Mouse (Mus musculus): ENCODE data around the gene Atxn2.
A peak's percentile ranks its signal among the peaks of the same experiment; 100 is the strongest.

The Atxn2 gene

DNA sequence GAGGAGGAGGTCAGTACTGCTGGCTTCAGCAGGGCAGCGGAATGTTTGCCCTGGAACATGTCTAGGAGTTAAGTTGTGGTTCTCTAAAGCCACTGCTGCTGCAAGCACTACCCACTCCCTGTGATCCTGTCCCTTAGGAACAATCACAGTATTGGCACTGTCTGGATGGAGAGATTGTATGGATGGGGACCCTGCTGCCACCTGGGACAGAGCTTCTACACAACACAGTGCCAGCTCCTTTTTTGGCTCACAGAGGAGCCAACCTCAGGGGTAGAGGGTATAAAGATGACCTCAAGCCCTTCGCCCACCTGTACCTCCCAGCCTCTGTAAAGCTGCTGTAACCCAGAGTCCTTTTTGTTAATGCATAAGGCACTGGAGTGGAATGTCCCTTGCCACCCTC is 105.5 kb downstream of the Atxn2 start:
- DNase-seq (ENCODE audit: low read depth, low spot score): no peak

DNA sequence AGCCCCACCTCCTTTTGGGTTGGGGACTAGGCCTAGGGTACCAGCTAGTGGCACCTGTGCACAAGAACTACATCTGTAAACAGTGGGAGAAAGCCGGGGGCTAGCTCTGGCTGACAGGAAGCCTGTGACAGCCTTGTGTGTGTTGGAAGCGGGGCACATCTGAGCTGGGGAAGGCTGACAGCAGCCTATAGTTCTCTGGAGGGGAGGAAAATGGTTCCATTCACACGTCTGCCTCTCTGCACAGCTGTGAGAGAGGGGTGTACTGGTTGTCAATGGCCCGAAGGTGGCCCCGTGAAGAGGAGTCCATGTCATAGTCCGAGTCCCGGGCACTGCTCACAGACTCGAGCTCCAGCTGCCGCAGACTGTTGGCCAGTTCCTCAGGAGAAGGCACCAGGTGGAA is 106.4 kb downstream of the Atxn2 start:
- DNase-seq (ENCODE audit: low read depth, low spot score): no peak

DNA sequence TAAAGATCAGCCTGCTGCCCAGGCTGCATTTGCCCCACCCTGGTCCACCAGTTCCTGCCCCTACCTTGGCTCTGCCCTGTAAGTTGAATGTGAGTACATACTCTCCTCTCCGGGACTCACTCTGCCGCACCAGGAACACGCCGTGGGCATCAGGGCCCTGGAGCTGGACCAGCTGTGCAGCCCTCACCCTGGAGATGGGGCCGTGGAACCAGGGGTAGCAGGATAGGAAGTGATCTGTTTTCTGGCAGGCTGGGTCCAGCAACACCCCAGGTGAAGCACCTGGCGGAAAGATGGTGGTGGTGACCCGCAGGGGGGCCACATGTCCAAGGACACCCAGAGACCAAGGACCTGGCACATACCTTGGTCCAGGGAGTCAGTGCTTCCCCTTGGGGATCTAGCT is 107.3 kb downstream of the Atxn2 start:
- DNase-seq (ENCODE audit: low read depth, low spot score): no peak

DNA sequence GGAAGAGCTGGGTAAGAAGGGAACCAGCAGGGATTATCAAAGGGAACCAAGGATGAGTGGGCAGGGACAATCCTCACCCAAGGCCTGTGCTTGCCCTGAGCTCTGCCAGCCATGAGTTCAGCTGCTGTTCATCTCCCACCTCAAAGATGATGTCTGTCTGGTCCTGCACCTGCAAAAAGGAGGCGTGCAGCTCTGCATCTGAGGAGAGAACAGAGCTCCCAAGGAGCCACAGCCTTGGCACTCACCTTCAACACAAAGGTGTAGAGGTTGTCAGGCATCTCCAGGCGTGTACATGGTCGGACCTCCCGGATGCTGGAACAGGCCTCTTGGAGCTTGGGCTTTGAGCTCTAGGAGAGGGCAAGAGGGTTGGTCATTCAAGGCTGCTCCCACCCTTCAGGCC is 107.7 kb downstream of the Atxn2 start:
- no peak for DNase-seq (ENCODE audit: low read depth, low spot score)

DNA sequence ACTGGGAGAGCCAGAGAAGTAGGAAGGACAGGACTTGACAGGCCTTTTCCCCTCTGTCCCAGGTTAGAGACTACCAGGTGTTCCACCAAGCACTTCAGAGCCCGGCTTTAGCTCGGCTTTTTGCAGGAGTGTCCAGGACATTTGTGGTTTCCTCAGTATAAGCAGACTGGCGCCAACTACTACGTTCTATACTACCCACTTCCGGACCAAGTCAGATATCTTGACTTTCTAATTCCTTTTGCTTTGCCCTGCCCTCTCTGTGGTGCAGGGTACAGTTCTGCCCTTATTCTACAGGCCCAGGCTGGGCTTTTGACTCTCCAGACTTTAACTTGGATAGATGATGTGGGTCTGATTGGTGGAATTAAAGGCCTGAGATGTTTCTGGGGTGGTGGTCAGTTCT is 108.4 kb downstream of the Atxn2 start:
- no peak for DNase-seq (ENCODE audit: low read depth, low spot score)

DNA sequence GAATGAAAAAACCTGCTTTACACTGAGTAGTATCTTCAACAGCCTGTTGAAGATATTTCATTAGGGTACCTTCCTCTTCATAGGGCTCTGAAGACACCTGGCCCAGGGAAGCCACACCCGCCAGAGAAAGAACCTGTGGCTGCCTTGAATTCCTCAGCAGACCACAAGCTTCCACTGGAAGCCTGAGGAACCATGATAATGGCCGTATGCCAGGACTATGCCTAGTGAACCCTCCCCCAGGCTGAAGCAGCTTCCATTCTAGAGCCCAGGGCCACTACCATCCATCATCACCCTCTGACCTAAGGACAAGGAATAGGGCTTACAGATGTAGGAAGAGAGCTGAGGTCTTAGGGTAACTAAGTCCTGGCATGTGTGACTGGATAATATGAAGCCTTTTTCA is 109.0 kb downstream of the Atxn2 start:
- no peak for DNase-seq (ENCODE audit: low read depth, low spot score)

DNA sequence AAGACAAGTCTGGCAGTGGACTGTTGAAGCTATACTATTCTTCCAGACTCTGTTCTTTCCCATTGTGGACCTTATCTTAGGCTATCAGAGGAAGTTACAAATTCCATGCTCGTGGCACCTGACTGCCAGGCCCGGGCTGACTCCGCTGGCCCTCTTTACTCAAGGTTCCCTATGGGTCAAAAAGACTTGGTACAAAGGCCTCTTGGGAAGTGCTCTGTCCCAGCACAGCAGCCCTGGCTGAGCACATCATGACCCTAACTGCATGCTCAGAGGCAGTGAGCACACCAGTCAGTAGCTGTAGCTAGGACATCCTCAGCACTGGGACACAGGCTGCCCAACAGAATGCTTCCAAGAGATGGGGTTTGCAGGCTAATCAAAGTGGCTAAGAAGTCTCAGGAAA is 109.5 kb downstream of the Atxn2 start:
- DNase-seq (ENCODE audit: low read depth, low spot score): no peak

DNA sequence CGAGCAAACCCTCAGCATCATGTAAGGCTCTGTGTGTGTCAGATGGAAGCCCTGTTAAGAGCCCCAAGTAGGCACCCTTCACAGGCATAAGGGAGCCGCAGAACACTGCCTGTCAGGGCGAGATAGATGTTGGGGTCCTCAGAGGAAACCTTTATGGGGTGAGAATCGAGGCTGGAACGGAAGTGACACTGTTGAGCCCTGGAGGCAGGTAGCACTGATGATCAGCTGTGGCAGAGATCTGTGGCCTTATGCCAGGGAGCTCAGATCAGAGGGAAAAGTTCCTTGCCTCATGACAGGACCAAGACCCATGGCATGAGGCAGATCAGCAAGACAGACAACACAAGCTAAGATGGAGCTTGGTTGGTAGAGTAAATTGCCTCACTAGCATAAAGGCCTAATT is 110.0 kb downstream of the Atxn2 start:
- DNase-seq (ENCODE audit: low read depth, low spot score): no peak

DNA sequence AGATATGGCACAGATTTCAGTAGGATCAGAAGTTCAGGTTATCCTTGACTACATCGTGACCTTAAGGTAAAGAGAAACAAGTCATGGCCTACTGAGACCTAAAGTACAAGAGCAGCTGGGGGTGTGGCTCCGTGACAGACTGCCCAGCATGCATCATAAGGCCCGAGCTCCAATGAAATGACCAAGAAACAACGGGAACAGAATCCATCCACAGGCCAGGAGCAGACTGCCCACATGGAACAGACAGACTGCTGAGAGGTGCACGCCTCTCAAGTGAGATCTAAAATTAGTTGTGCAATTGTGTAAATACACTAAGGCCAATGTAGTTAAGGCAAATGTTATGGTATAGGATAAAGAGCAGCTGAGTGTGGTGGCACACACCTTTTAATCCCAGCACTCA is 110.4 kb downstream of the Atxn2 start:
- DNase-seq (ENCODE audit: low read depth, low spot score): no peak

DNA sequence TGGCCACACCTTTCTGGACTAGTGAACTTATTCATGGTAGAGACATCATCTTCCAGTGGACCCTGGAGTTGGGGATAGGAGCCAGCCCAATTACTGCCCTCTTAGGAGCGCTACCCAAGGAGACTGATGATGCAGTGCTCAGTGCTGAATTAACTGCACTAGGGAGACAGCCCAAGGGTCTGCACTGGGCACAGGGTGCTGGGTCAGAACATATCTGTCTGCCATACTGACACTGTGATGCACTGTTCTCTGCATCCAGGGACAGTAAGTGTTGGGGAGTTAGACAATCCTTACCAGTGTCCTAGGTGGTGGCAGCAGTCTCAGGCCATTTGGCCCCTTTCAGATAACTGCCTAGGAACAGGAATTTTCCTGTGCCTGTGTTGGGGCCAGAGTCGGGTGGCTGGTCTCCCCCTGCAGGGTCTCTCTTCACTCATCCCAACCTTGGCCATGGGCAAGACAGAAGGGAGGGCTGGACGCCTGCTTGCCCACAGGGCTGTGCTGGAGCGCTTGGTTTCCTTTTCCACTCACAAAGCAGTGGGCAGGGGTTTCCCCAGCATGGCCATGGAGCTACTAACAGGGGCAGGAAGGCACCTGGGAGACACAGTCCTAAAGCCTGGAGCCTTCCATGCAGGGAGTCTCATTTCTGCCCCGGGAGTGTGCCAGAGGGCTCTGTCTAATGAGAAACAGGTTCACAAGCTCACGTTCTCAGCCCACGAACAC is 111.8 kb downstream of the Atxn2 start:
- no peak for DNase-seq (ENCODE audit: low read depth, low spot score)

DNA sequence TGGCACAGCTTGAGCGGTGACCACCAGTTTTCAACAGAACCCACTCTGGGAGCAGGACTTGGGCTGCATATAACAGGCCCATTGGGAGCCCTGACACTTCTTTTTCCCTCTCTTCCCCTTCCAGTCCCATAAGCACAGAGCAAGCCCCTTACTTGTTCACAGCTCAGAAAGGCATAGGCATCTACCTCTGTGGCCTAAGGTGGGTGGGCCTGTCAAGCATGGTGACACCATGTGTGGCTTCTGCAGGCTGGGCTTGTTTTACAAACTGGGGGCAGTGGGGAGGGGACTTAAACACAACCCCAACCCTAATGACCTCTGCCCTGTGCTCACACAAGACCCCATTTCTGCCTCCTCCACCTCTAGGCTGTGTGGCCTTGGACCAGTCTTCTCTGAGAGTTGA is 112.5 kb downstream of the Atxn2 start:
- no peak for DNase-seq (ENCODE audit: low read depth, low spot score)

DNA sequence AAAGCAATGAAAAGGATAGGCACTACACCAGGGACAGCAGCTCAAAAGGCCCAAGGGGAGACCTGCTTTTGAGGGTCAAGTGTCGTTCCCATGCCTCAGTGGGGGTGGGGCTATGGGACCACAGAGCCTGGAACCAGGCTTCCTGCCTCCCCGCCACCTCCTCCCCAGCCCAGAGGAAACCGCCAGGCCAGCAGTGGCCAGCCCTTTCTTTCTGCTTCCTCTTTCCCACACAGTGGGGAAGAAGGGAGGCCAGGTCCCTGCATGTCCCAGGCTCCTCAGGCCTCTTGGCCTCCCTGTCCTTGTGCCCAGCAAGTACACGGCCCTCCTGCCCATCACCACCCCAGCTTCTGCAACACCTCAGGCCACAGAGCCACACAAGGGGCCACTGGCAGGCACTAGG is 113.0 kb downstream of the Atxn2 start:
- no peak for DNase-seq (ENCODE audit: low read depth, low spot score)

DNA sequence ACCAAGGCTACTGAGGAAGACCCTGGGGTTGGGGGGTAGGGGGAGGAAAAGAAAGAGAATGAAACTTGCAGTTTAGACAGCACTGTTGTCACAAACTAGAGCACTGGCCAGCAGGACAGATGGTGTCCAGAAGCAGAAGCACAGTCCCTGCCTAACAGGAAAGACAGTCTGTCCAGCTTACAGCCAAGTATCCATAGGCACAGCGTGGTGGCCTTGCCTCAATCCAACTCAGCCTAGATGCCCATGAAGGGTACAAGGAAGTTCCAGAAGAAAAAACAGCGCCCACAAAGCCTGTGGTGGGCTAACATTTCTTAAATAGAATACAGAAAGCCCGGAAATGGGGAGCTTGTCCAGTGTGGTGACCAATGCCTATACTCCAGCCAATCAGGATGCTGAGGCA is 114.5 kb downstream of the Atxn2 start:
- DNase-seq (ENCODE audit: low read depth, low spot score): no peak

DNA sequence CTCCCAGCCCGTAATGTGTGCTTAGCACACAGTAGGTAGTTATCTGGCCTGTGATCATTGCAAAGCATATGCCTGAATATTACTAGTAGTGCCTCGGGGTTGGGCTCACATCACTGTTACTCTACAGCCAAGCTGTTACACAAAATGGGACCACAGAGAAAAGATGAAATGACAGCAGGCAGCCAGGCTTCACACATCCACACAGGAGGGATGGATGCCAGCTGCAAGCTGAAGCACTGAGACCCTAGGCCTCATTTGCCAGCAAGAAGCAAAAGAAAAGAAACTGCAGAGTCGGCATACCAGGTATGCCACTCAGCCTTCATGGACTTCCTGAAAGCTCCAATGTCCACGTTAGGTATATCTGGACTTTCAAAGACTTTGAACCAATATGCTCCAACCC is 116.7 kb downstream of the Atxn2 start:
- no peak for DNase-seq (ENCODE audit: low read depth, low spot score)

DNA sequence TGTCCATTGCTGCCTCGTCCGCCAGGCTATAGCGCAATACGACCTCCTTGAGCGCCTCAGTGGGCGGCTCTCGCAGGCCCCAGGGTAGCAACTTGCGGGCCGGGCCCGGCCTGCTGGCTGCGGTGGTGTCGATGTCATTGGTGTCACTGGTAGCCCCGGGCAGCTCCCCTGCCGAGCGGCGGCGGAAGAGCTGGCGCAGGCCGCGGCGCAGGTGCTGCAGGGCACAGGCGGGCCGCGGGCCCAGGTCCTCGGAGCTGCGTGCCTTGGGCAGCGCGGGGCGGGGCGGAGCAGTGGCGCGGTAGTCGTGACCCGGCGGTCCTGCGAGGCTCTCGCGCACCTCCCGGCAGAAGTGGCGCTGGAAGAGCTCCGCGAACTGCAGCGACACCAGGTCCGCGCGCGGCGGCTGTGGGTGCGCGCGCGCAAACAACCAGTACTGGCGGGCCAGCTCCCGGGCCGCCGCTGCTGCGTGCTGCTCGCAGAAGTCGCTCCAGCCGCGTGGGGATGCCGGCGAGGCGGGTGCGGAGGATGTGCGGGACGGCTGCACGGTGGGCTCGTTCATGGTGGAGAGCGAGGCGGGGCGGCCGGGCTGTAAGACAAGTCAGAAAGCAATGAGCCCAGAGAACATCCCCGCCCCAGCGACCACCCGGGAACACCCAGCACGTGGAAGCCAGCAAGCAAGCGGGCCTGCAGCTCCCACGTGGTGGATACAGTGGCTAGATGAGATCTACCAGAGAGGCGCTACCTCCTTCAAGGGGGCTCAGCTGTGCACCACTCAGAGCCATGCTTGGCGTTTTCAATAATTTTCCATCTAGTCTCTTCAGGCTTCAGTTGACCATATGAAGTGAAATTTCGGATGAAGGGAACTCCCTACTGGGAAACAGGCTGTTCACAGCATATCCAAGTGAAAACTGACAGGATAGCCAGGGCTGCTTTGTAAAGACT is 117.6 kb downstream of the Atxn2 start:
- peak; percentile 51 for DNase-seq (ENCODE audit: low read depth, low spot score)

DNA sequence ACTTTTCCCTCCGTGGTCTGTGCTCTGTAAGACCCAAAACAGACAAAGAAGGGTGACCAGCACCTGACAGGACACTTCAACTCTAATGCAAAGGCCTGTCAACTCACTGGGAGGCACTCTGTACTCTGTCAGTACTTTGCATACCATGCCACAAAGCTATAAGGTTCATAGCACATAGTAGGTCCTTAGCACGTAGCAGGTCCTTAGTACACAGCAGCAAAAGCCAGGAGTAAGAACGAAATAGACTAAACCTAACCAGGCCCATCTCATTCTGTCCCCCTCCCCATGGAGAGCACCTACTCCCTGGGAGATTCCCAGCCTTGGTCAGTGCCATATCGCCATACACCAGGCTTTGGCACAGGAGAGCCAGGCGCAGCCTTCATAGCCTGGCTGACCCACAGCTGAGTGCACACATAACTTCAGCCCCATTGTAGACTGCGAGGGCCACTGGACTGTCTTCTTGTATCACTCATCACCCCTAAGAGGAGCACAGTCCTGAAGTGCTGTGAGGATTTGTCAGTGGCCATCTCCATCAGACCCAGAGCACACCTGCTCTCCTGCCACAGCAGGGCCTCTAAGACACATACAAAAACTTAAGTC is 120.0 kb downstream of the Atxn2 start:
- DNase-seq (ENCODE audit: low read depth, low spot score): no peak

DNA sequence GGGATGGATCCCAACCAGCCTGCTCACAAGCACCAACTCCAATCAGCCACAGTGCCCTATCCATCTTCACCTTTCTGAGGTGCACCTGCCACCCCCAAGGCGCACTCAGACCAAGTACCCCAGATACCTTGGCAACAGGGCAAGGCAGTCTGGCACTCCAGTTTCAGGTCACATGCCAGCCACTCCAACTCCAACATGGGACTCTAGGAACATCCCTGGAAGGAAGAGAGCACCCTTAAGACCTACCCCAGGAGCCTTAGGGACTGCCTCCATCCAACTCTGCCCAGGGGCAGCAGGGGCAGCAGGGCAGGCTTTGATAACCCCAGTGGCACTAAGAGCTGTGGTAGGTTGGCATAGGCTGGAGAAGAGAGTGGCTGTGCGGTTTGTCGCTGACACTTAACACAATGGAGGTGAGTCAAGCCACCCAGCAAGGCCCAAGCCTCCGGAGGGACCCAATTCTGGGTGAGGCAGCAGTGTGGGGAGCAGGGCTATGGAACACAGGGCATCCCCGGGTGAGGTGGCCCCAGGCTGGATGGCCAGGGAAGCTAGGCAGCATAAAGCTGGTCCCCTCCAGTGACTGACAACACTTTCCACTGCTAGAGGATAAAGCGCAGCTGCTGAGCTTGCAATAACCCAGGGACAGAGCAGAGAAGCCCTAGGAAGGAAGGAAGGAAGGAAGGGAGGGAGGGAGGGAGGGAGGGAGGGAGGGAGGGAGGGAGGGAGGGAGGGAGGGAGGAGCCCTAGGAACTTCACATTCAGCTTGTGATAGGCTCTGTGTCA is 121.4 kb downstream of the Atxn2 start:
- no peak for DNase-seq (ENCODE audit: low read depth, low spot score)

DNA sequence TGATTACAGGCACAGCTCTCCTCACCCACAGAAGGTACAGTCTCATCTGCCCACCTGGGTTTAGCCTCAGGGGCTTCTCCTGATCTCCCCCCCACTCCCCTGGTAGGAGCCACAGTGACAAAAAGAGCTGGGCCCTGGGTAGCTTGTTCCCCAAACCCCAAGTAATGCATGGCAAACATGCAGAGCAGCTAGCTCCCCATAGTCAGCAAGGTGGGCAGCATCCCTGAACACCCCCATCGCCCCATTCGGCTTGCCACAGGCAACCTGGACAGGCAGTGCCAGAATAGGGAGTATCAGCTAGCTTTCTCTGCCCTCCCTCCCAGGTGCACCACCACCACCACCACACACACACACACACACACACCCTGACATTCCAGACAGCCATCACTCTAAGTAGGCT is 122.0 kb downstream of the Atxn2 start:
- DNase-seq (ENCODE audit: low read depth, low spot score): no peak

DNA sequence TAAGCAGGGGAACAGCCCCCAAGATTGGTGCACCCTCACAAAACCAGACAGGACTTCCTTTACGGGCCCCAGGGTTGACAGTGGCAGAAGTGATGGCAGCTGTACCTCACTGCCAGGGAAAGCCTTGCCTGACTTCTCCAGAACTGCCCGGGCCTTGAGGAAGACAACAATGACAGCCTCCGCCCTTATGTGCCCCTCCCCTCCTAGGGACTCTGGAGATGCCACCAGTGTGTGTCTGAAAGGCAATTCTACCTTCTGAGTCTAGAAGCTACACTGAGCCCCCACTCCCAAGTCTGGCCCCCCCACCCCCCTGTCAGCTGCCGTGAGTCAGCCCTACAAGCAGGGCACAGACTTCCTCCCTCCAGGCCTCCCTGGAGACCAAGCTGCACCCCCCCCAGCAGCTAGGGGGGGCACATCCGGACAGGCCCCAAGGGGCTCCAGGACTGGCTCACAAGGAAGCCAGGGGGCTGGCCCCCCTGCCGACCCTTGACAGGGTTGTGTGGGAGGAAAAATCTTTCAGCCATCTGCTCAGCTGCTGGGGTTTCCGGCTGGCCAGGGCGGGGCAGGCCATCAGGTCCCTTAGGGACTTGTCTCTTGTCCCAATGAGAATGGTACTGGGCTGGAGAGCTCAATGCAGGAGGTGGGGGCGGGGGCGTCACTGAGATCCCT is 122.6 kb downstream of the Atxn2 start:
- peak; percentile 52 for DNase-seq (ENCODE audit: low read depth, low spot score)

DNA sequence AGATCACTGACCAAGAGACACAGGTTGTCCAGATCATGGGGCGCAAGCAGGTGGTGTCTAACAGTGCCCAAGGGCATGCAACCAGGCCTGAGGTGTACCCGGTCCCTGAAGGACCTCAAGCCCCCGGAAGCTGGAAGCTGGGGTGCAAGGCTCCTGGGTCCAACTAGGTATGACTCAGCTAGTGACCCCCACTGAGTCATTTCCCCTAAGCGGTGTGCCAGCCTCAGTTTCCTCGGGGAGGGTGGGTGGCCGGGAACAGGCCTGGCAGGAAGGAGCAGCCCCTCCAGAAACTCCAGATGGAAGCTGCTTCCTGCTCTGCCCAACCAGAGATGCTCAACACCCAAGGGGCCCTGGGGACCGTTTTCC is 123.1 kb downstream of the Atxn2 start:
- no peak for DNase-seq (ENCODE audit: low read depth, low spot score)

DNA sequence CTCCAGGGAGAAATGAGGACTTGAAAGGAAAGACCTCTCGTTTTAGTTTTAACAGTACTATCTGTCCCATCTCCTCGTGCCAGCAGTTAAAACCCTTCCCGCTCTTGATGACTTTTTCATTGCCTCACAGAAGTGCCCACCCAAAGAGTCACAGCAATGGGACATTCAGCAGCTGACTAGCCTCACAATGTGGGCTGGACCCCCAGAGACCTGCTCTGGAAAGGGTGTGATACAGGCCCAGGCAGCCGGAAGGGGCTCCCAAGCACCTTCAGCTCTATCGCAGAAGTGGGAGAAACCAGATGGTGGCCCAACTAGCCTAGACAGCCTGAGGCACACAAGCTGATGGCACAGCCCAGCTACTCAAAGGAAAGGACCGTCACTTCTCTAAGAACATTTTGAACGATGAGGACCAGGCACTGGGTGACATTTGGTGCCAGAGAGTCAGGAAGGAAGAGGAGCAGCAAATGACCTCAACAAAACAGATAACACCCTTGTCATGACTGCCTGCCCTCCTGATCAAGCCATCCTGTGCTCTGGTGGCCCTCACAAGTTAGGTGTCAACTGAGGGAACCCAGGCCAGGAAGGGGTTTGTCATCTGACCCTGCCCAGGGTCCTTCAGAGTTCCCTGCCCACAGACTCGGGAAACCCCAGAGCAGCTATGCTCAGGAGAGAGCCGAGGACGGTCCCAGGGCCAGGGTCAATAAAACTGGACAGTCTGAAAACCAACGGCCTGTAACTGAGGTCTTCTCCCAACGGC is 124.0 kb downstream of the Atxn2 start:
- no peak for DNase-seq (ENCODE audit: low read depth, low spot score)

All from mesoderm, embryonic 11.5 days (tissue).